Mouse (Mus musculus): ENCODE data around the gene Pop4. TPM values are rescaled to one million over a fixed set of nuclear protein-coding genes. Genes with fewer than 3 reads are reported as not detected.

The Pop4 gene
- total RNA-seq, 1 experiment, result 49.8 TPM

GRCm38 (mm10) chr7:38271511-38271811 is 238 bp upstream of the Pop4 start:
- DNase-seq (ENCODE audit: low read depth, low spot score), result no peak
- in situ Hi-C loops (cut with MboI; ENCODE audit: low sequenced_read_pairs in 2 of 2, unreplicated experiment in 2 of 2), result no loop called here
- Histone ChIP-seq H3K36me3 (ENCODE audit: control insufficient read depth, insufficient read depth, low read length, poor library complexity, severe bottlenecking) (peaks cover 3% of the 10 kb centered on the region; the same call in 1 of the 2 replicates), H3K9ac (ENCODE audit: insufficient read depth, low read depth, low read length, poor library complexity, severe bottlenecking) (peak overlapping the region; percentile 85), H3K4me1 (ENCODE audit: control insufficient read depth in 2 of 2, insufficient read depth in 2 of 2, low read length in 2 of 2, poor library complexity in 1 of 2) (0 out of 4 replicates have a peak, but pooled peaks cover 0 to 1% of the 10 kb centered on the region in 2 experiments), H3K27ac (ENCODE audit: insufficient read depth, low read depth, low read length, poor library complexity, severe bottlenecking) (no peak overlapping the region), H3K9me3 (ENCODE audit: control insufficient read depth, insufficient read depth, low read depth, low read length) (no peaks in the 10 kb centered on the region), H3K4me3 (ENCODE audit: insufficient read depth in 1 of 2, low read depth in 1 of 2, low read length in 2 of 2, poor library complexity in 1 of 2, severe bottlenecking in 1 of 2) (peak overlapping the region; percentile 81 to 92)
- TF ChIP-seq ZNF384 (IDR thresholded peaks at IDR 0.05; ENCODE audit: low read depth, low read length) (peak; percentile 91), CHD2 (IDR thresholded peaks at IDR 0.05; ENCODE audit: low read depth, low read length) (no peak), ZC3H11A (IDR thresholded peaks at IDR 0.05; ENCODE audit: borderline replicate concordance, low read depth, low read length) (no peak), HCFC1 (IDR thresholded peaks at IDR 0.05; ENCODE audit: borderline replicate concordance, insufficient read depth, low read length) (no peak), MAFK (IDR thresholded peaks at IDR 0.05; ENCODE audit: insufficient read depth, low read depth, low read length) (no peak)

GRCm38 (mm10) chr7:38267006-38267680 is 4.1 kb downstream of the Pop4 start:
- in situ Hi-C loops (cut with MboI; ENCODE audit: low sequenced_read_pairs in 2 of 2, unreplicated experiment in 2 of 2), result loop anchor here in 1 of 2 experiments (10.0 kb wide), 1 partner anchor 72 kb away; no protein-coding TSS in a partner anchor
- Histone ChIP-seq H3K4me1 (ENCODE audit: control insufficient read depth in 2 of 2, insufficient read depth in 2 of 2, low read length in 2 of 2, poor library complexity in 1 of 2) (0 out of 4 replicates have a peak, but pooled peaks cover 0 to 1% of the 10 kb centered on the region in 2 experiments), H3K9me3 (ENCODE audit: control insufficient read depth, insufficient read depth, low read depth, low read length) (no peaks in the 10 kb centered on the region), H3K4me3 (ENCODE audit: insufficient read depth in 1 of 2, low read depth in 1 of 2, low read length in 2 of 2, poor library complexity in 1 of 2, severe bottlenecking in 1 of 2) (no peak overlapping the region), H3K27ac (ENCODE audit: insufficient read depth, low read depth, low read length, poor library complexity, severe bottlenecking) (no peak overlapping the region), H3K36me3 (ENCODE audit: control insufficient read depth, insufficient read depth, low read length, poor library complexity, severe bottlenecking) (peaks cover 30% of the 10 kb centered on the region), H3K9ac (ENCODE audit: insufficient read depth, low read depth, low read length, poor library complexity, severe bottlenecking) (no peak overlapping the region)
- DNase-seq (ENCODE audit: low read depth, low spot score), result peak; percentile 55
- TF ChIP-seq HCFC1 (IDR thresholded peaks at IDR 0.05; ENCODE audit: borderline replicate concordance, insufficient read depth, low read length) (no peak), CHD2 (IDR thresholded peaks at IDR 0.05; ENCODE audit: low read depth, low read length) (no peak), MAFK (IDR thresholded peaks at IDR 0.05; ENCODE audit: insufficient read depth, low read depth, low read length) (no peak), ZC3H11A (IDR thresholded peaks at IDR 0.05; ENCODE audit: borderline replicate concordance, low read depth, low read length) (peak; percentile 38; the same call in 1 of the 2 replicates), ZNF384 (IDR thresholded peaks at IDR 0.05; ENCODE audit: low read depth, low read length) (no peak)

GRCm38 (mm10) chr7:38262406-38262805 is 8.8 kb downstream of the Pop4 start:
- peaks cover 32% of the 10 kb centered on the region for H3K36me3 ChIP-seq (ENCODE audit: control insufficient read depth, insufficient read depth, low read length, poor library complexity, severe bottlenecking)
- peaks cover 0 to 2% of the 10 kb centered on the region in 2 experiments; a peak in 1 of 4 replicates for H3K4me1 ChIP-seq (ENCODE audit: control insufficient read depth in 2 of 2, insufficient read depth in 2 of 2, low read length in 2 of 2, poor library complexity in 1 of 2)
- H3K9ac ChIP-seq (ENCODE audit: insufficient read depth, low read depth, low read length, poor library complexity, severe bottlenecking), result no peak overlapping the region
- TF ChIP-seq ZNF384 (IDR thresholded peaks at IDR 0.05; ENCODE audit: low read depth, low read length) (no peak), ZC3H11A (IDR thresholded peaks at IDR 0.05; ENCODE audit: borderline replicate concordance, low read depth, low read length) (no peak), MAFK (IDR thresholded peaks at IDR 0.05; ENCODE audit: insufficient read depth, low read depth, low read length) (no peak), HCFC1 (IDR thresholded peaks at IDR 0.05; ENCODE audit: borderline replicate concordance, insufficient read depth, low read length) (no peak), CHD2 (IDR thresholded peaks at IDR 0.05; ENCODE audit: low read depth, low read length) (no peak)
- H3K27ac ChIP-seq (ENCODE audit: insufficient read depth, low read depth, low read length, poor library complexity, severe bottlenecking), result no peak overlapping the region
- H3K4me3 ChIP-seq (ENCODE audit: insufficient read depth in 1 of 2, low read depth in 1 of 2, low read length in 2 of 2, poor library complexity in 1 of 2, severe bottlenecking in 1 of 2), result no peak overlapping the region
- no peaks in the 10 kb centered on the region for H3K9me3 ChIP-seq (ENCODE audit: control insufficient read depth, insufficient read depth, low read depth, low read length)
- in situ Hi-C loops (cut with MboI; ENCODE audit: low sequenced_read_pairs in 2 of 2, unreplicated experiment in 2 of 2), result loop anchor here (5.0 to 10.0 kb wide), 2 partner anchors 68 to 70 kb away; no protein-coding TSS in a partner anchor
- DNase-seq (ENCODE audit: low read depth, low spot score), result no peak

- H3K36me3 ChIP-seq (ENCODE audit: control insufficient read depth, insufficient read depth, low read length, poor library complexity, severe bottlenecking), result peaks cover 18% of the 10 kb centered on the region
- H3K9ac ChIP-seq (ENCODE audit: insufficient read depth, low read depth, low read length, poor library complexity, severe bottlenecking), result no peak overlapping the region
- no peak overlapping the region for H3K27ac ChIP-seq (ENCODE audit: insufficient read depth, low read depth, low read length, poor library complexity, severe bottlenecking)
- TF ChIP-seq ZNF384 (IDR thresholded peaks at IDR 0.05; ENCODE audit: low read depth, low read length), result no peak
- TF ChIP-seq MAFK (IDR thresholded peaks at IDR 0.05; ENCODE audit: insufficient read depth, low read depth, low read length), result no peak
- TF ChIP-seq HCFC1 (IDR thresholded peaks at IDR 0.05; ENCODE audit: borderline replicate concordance, insufficient read depth, low read length), result no peak
- no peak for TF ChIP-seq CHD2 (IDR thresholded peaks at IDR 0.05; ENCODE audit: low read depth, low read length)
- TF ChIP-seq ZC3H11A (IDR thresholded peaks at IDR 0.05; ENCODE audit: borderline replicate concordance, low read depth, low read length), result no peak
- peaks cover 5 to 14% of the 10 kb centered on the region in 2 experiments for H3K4me1 ChIP-seq (ENCODE audit: control insufficient read depth in 2 of 2, insufficient read depth in 2 of 2, low read length in 2 of 2, poor library complexity in 1 of 2)
- H3K9me3 ChIP-seq (ENCODE audit: control insufficient read depth, insufficient read depth, low read depth, low read length), result no peaks in the 10 kb centered on the region
- no peak for DNase-seq (ENCODE audit: low read depth, low spot score)
- no peak overlapping the region for H3K4me3 ChIP-seq (ENCODE audit: insufficient read depth in 1 of 2, low read depth in 1 of 2, low read length in 2 of 2, poor library complexity in 1 of 2, severe bottlenecking in 1 of 2)
- in situ Hi-C loops (cut with MboI; ENCODE audit: low sequenced_read_pairs in 2 of 2, unreplicated experiment in 2 of 2), result loop anchor here (5.0 to 10.0 kb wide), 2 partner anchors 65 to 67 kb away; no protein-coding TSS in a partner anchor
Observed at GRCm38 (mm10) chr7:38259631-38260030, 11.6 kb downstream of the Pop4 start.

Measured in ES-E14 (cell line).